Mouse (Mus musculus) lung, embryonic 15.5 days (tissue): Measurements from ENCODE around the gene Mfsd4b1. TPM values are rescaled to one million over a fixed set of nuclear protein-coding genes. Genes with fewer than 3 reads are reported as not detected.

Experiments used
- ATAC-seq: fragments of 200-750 bp; cut with Nextera tagmentation; 2 replicates; pipeline ENCODE4 v1.8.0; 2017; ENCODE audit warnings: moderate number of reproducible peaks, borderline replicate concordance; ENCODE audit not compliant: low FRiP score, low TSS enrichment; ENCODE audit errors: extremely low read depth
- H3K27ac ChIP-seq: fragments of 300-500 bp; sonication (generic); 2 replicates; pipeline ENCODE4 v1.5.1; 2015; ENCODE audit warnings: moderate library complexity, mild to moderate bottlenecking, inconsistent platforms
- H3K27me3 ChIP-seq: fragments of 300-500 bp; sonication (generic); 2 replicates; pipeline ENCODE4 v1.6.1; 2015; ENCODE audit warnings: inconsistent platforms
- H3K36me3 ChIP-seq: fragments of 300-500 bp; sonication (generic); 2 replicates; pipeline ENCODE4 v1.6.1; 2015; ENCODE audit warnings: inconsistent platforms
- H3K4me1 ChIP-seq: fragments of 300-500 bp; sonication (generic); 2 replicates; pipeline ENCODE4 v1.6.1; 2015; ENCODE audit warnings: inconsistent platforms
- H3K4me2 ChIP-seq: fragments of 300-500 bp; sonication (generic); 2 replicates; pipeline ENCODE4 v1.6.1; 2015; ENCODE audit warnings: inconsistent platforms, mild to moderate bottlenecking, moderate library complexity
- H3K4me3 ChIP-seq: fragments of 300-500 bp; sonication (generic); 2 replicates; pipeline ENCODE4 v1.5.1; 2015; ENCODE audit warnings: mild to moderate bottlenecking, inconsistent platforms
- H3K9ac ChIP-seq: fragments of 300-500 bp; sonication (generic); 2 replicates; pipeline ENCODE4 v1.6.1; 2015; ENCODE audit warnings: inconsistent platforms
- H3K9me3 ChIP-seq: fragments of 300-500 bp; sonication (generic); 2 replicates; pipeline ENCODE4 v1.6.1; 2016; ENCODE audit warnings: inconsistent platforms
- WGBS: fragments of 180-500 bp; shearing (Covaris S2); methylation state at CpG from one replicate; pipeline ENCODE4 v1.1.7; 2015; 5-methylcytosine and 5-hydroxymethylcytosine counted together
- polyA plus RNA-seq: library from polyadenylated mRNA; unstranded; fragments of >200 nt; fragmentation: Nextera tagmentation; extraction: Ambion mirVana; gene quantifications from 2 replicates; pipeline ENCODE4 v1.2.1, GENCODE M21; 2015

The Mfsd4b1 gene
- polyA plus RNA-seq, 1 experiment from 2014 or later: 0.21 TPM

GRCm38 (mm10) chr10:40058062-40058785 lies 33.2 kb upstream of the Mfsd4b1 start:
- H3K4me1 ChIP-seq: peaks cover 17% of the 10 kb centered on the region
- ATAC-seq: no peak
- H3K4me3 ChIP-seq: no peak overlapping the region
- no peak overlapping the region for H3K27ac ChIP-seq
- no peaks in the 10 kb centered on the region for H3K9me3 ChIP-seq
- no peak overlapping the region for H3K9ac ChIP-seq
- no peaks in the 10 kb centered on the region for H3K36me3 ChIP-seq
- WGBS: 51% methylated on average over 6 of the region's 6 CpGs
- no peak overlapping the region for H3K4me2 ChIP-seq
- no peaks in the 10 kb centered on the region for H3K27me3 ChIP-seq

DNA sequence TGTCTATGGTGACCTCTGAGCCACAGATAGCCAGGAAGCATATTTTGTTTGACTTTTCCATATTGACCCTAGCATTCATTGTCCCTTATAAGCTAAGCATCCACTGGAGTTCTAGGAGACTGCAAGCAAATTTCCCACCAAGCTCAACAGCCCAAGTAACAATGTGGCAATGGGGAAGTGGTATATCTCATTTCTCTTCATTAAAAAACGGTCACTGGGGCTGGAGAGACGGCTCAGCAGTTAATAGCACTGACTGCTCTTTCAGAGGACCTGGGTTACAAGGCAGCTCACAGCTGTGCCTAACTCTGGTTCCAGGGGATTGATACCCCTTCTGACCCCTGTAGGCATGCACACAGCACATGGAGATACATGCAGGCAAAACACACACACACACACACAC lies 32.5 kb upstream of the Mfsd4b1 start:
- no peak overlapping the region for H3K4me2 ChIP-seq
- 64% methylated on average over 2 of the region's 2 CpGs for WGBS
- H3K27me3 ChIP-seq: no peaks in the 10 kb centered on the region
- peaks cover 17% of the 10 kb centered on the region for H3K4me1 ChIP-seq
- no peak overlapping the region for H3K4me3 ChIP-seq
- no peak overlapping the region for H3K9ac ChIP-seq
- no peak overlapping the region for H3K27ac ChIP-seq
- H3K9me3 ChIP-seq: no peaks in the 10 kb centered on the region
- no peak for ATAC-seq
- no peaks in the 10 kb centered on the region for H3K36me3 ChIP-seq

DNA sequence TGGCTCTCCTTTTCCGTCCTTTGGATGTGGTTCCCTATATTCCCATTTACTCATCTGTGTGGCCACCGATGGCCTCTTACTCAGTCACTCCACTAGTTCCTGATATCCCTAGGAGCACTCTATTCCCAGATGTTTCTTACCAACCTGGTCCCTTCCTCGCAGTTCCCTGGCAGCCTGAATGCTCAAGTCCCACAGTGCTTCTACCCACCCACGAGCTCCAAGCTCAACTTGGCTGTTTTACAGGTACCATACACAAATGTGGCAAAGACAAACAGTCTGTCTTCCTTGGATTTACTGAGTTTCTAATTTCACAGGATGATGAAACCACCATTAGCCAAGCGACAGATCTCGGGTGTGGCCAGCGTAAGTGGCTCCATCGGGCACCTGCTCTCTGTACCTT lies 29.4 kb upstream of the Mfsd4b1 start:
- Histone ChIP-seq H3K9ac (no peak overlapping the region), H3K27ac (no peak overlapping the region), H3K4me1 (0 out of 2 replicates have a peak, but pooled peaks cover 2% of the 10 kb centered on the region), H3K4me2 (no peak overlapping the region), H3K4me3 (no peak overlapping the region), H3K36me3 (no peaks in the 10 kb centered on the region), H3K9me3 (no peaks in the 10 kb centered on the region), H3K27me3 (no peaks in the 10 kb centered on the region)
- WGBS: 86% methylated on average over 8 of the region's 8 CpGs
- no peak for ATAC-seq

DNA sequence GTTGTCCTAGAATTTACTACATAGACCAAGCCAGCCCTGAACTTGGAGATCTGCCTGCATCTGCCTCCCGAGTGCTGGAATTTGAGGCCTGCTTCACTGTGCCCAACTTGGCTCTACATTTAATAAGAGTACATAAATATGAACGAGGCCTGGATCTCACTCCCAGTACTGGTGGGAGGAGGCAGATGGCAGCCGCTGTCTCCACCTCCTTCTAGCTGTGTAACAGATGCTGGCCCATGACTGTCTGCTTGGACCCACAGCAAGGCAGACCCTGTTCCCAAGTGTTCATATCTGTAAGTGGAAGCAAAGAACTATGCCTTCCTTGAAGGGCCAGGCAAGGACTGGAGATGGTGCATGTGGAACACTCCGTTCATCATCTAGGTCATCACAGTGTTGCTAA lies 28.8 kb upstream of the Mfsd4b1 start:
- Histone ChIP-seq H3K4me2 (no peak overlapping the region), H3K9ac (no peak overlapping the region), H3K36me3 (no peaks in the 10 kb centered on the region), H3K27ac (no peak overlapping the region), H3K27me3 (no peaks in the 10 kb centered on the region), H3K4me3 (no peak overlapping the region), H3K9me3 (no peaks in the 10 kb centered on the region), H3K4me1 (no peaks in the 10 kb centered on the region)
- WGBS: 87% methylated on average over 4 of the region's 4 CpGs
- no peak for ATAC-seq

GRCm38 (mm10) chr10:40053257-40053895 lies 28.3 kb upstream of the Mfsd4b1 start:
- no peaks in the 10 kb centered on the region for H3K9me3 ChIP-seq
- H3K9ac ChIP-seq: no peak overlapping the region
- ATAC-seq: no peak
- H3K27me3 ChIP-seq: no peaks in the 10 kb centered on the region
- H3K36me3 ChIP-seq: no peaks in the 10 kb centered on the region
- H3K4me3 ChIP-seq: no peak overlapping the region
- H3K4me2 ChIP-seq: no peak overlapping the region
- WGBS: 44% methylated on average over 3 of the region's 3 CpGs
- H3K4me1 ChIP-seq: no peaks in the 10 kb centered on the region
- H3K27ac ChIP-seq: no peak overlapping the region

- Histone ChIP-seq H3K4me2 (no peak overlapping the region), H3K27ac (no peak overlapping the region), H3K36me3 (no peaks in the 10 kb centered on the region), H3K4me1 (no peaks in the 10 kb centered on the region), H3K27me3 (no peaks in the 10 kb centered on the region), H3K9ac (no peak overlapping the region), H3K9me3 (no peaks in the 10 kb centered on the region), H3K4me3 (no peak overlapping the region)
- WGBS: 21% methylated on average over 3 of the region's 3 CpGs
- no peak for ATAC-seq
Measured at GRCm38 (mm10) chr10:40051997-40052396, 26.9 kb upstream of the Mfsd4b1 start.

DNA sequence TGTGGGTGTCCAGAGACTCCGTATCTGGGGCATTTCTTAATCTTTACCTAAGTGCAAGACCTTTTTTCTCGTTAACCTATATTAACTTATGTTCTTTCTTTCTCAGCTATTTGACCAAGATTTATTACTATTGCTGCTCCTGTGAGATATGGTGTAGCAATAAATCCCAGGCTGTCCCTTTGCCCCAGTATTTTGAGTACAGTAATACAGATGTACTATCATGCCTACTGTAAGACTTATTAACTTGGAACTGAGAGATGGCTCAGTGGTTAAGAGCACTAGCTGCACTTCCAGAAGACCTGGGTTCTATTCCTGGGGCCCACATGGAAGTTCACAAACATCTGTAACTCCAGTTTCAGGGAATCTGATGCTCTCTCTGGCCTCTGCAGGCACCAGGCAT lies 25.7 kb upstream of the Mfsd4b1 start:
- WGBS: 87% methylated on average over 2 of the region's 2 CpGs
- H3K27ac ChIP-seq: no peak overlapping the region
- no peak overlapping the region for H3K4me2 ChIP-seq
- H3K9ac ChIP-seq: no peak overlapping the region
- no peaks in the 10 kb centered on the region for H3K4me1 ChIP-seq
- H3K9me3 ChIP-seq: no peaks in the 10 kb centered on the region
- H3K27me3 ChIP-seq: no peaks in the 10 kb centered on the region
- H3K4me3 ChIP-seq: no peak overlapping the region
- ATAC-seq: no peak
- no peaks in the 10 kb centered on the region for H3K36me3 ChIP-seq

GRCm38 (mm10) chr10:40041339-40041738 lies 16.3 kb upstream of the Mfsd4b1 start:
- no peak for ATAC-seq
- no peaks in the 10 kb centered on the region for H3K4me1 ChIP-seq
- H3K9me3 ChIP-seq: no peaks in the 10 kb centered on the region
- no peaks in the 10 kb centered on the region for H3K27me3 ChIP-seq
- WGBS: 20% methylated on average over 4 of the region's 4 CpGs
- H3K36me3 ChIP-seq: no peaks in the 10 kb centered on the region
- no peak overlapping the region for H3K4me2 ChIP-seq
- no peak overlapping the region for H3K4me3 ChIP-seq
- H3K27ac ChIP-seq: no peak overlapping the region
- H3K9ac ChIP-seq: no peak overlapping the region

DNA sequence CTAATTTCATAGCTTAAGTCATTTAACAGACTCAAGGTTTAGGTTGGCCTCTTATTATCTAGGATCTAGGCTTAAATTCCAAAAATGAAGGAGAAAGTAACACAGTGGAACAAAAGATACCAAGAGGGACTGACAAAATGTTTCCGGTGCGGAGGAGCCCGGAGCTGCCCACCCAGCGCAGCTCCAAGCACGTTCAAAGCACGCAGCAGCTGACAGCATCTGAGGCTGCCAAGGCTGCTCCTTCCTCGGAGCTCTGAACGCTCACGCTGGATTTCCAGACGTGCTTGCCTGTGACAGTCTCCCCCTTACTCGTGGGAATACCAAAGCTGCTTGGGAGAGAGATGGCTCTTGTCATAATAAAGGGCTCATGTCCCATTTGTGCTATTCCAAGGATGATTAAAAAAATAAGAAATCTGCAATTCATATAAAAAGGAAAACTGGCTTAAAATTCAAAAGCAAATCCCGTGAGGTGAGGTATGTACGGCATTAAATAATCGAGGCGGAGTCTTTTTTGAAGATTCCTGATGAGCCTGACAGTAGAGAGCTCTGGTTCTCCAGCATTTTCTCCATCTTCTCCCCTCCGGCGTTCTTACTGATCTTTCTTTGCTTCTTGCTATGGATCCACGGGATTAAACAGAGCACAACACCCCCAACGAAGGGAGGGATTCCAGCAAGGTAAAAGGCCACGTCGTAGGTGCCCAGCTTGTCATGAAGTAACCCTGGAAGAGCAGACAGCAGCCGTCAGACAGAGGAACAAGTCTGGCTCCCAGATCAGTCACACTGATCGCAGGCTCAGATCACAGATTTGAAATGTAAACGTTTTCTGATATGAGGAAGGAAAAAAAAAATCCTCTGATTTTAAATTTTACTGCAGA lies 11.9 kb upstream of the Mfsd4b1 start:
- H3K9me3 ChIP-seq: no peaks in the 10 kb centered on the region
- H3K27ac ChIP-seq: no peak overlapping the region
- no peaks in the 10 kb centered on the region for H3K27me3 ChIP-seq
- H3K4me2 ChIP-seq: 0 out of 2 replicates have a peak overlapping the region, but pooled peaks have one; percentile 4
- no peak for ATAC-seq
- no peaks in the 10 kb centered on the region for H3K4me1 ChIP-seq
- H3K9ac ChIP-seq: no peak overlapping the region
- WGBS: 59% methylated on average over 24 of the region's 24 CpGs
- no peaks in the 10 kb centered on the region for H3K36me3 ChIP-seq
- H3K4me3 ChIP-seq: no peak overlapping the region

DNA sequence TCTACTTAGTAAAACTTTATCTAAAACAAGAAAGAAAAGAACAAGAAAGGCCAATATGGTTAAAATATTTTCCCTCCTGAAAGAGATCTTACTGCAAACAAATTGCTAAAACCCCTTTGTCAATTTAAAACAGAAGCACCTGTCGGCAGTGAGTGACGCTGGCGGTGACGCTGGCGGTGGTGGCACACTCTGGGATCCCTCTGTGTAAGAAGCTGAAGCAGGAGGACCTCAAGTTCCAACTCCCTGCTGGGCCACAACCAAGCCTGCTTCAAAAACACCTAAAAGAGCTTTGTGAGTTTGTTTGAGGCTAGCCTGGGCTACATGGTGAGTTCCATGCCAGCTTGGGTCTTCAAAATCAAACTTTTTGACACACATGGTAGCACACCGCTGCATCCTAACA lies 9.9 kb upstream of the Mfsd4b1 start:
- Histone ChIP-seq H3K36me3 (no peaks in the 10 kb centered on the region), H3K27ac (no peak overlapping the region), H3K27me3 (no peaks in the 10 kb centered on the region), H3K4me3 (no peak overlapping the region), H3K9me3 (no peaks in the 10 kb centered on the region), H3K4me2 (no peak overlapping the region), H3K9ac (no peak overlapping the region), H3K4me1 (no peaks in the 10 kb centered on the region)
- ATAC-seq: no peak
- 92% methylated on average over 6 of the region's 6 CpGs for WGBS

GRCm38 (mm10) chr10:40032897-40033296 lies 7.8 kb upstream of the Mfsd4b1 start:
- no peaks in the 10 kb centered on the region for H3K4me1 ChIP-seq
- H3K9me3 ChIP-seq: no peaks in the 10 kb centered on the region
- no peak overlapping the region for H3K4me2 ChIP-seq
- H3K4me3 ChIP-seq: no peak overlapping the region
- no peaks in the 10 kb centered on the region for H3K36me3 ChIP-seq
- H3K27me3 ChIP-seq: no peaks in the 10 kb centered on the region
- no peak for ATAC-seq
- no peak overlapping the region for H3K27ac ChIP-seq
- H3K9ac ChIP-seq: no peak overlapping the region
- 60% methylated on average over 2 of the region's 2 CpGs for WGBS

GRCm38 (mm10) chr10:40030716-40031115 lies 5.6 kb upstream of the Mfsd4b1 start:
- no peak for ATAC-seq
- Histone ChIP-seq H3K9me3 (0 out of 2 replicates have a peak, but pooled peaks cover 2% of the 10 kb centered on the region), H3K4me1 (no peaks in the 10 kb centered on the region), H3K36me3 (no peaks in the 10 kb centered on the region), H3K4me2 (no peak overlapping the region), H3K9ac (no peak overlapping the region), H3K4me3 (no peak overlapping the region), H3K27me3 (no peaks in the 10 kb centered on the region), H3K27ac (no peak overlapping the region)
- 85% methylated on average over 6 of the region's 6 CpGs for WGBS
